Mouse (Mus musculus): ENCODE measurements at regions not wholly inside any gene's neighbourhood (a gene's known extent, or its start where the extent isn't known, plus 50 kb on each side); places are given as distances from the start of the nearest gene placed in this dataset.

DNA sequence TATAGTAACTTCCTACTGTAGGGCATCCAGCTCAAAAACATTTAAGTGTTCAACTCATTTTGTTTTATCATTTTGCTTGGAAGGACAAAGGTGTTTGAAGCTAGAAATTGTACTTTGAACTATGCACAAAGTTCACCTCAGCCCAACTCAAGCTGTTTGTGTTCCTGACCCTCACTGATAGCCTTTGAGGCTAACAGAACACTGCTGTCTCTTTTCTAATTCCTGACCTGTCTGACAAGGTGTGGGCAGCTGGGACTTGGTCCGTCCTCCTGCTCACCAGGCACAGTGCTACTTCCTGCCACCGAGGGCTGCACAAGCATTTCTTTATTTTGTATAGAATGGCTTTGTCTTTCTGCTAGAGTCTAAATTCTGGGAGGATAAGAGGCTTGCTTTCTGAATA, 58.0 kb upstream of the Arhgap5 start:
- ATAC-seq (replicated peaks; ENCODE audit: insufficient number of reproducible peaks, low FRiP score, low TSS enrichment, poor library complexity, severe bottlenecking) = no peak

DNA sequence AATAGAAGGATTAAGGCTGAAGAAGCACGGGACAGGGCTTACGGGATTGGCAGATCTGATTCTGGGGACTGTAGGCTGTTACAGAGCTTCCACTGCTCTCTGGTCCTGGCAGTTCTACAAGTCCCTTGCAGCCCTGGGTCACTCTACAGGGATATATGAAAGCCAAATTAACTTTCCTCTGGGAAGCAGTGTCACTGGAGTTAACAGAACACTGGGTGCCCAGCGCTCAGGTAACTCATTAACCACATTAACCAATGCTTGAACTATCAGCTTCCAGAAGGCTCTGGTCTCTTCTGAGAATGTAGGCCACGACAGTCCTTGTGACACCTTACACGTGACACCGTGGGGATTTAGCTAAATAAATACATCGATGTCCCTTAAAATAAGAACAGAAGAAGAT, 57.3 kb upstream of the Arhgap5 start:
- no peak for ATAC-seq (replicated peaks; ENCODE audit: insufficient number of reproducible peaks, low FRiP score, low TSS enrichment, poor library complexity, severe bottlenecking)

DNA sequence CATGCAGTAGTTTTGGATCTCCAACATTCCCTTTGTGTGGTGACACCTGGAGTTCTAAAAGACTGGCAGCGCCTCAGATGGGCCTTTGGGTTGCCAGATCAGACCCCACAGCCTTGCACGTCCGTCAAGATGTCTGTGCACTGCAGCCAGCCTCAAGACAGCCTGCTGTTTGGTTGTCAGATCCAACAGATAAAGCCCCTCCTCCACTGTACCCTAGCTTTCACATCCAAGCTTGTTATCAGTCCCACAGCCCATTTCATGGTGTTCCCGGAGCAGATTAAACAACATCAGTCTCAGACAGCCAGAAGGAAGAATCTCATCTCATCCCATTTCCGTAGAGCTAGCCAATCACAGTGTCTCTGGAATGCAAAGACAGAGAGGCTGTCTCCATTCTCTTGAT, 56.3 kb upstream of the Arhgap5 start:
- ATAC-seq (replicated peaks; ENCODE audit: insufficient number of reproducible peaks, low FRiP score, low TSS enrichment, poor library complexity, severe bottlenecking) = no peak

DNA sequence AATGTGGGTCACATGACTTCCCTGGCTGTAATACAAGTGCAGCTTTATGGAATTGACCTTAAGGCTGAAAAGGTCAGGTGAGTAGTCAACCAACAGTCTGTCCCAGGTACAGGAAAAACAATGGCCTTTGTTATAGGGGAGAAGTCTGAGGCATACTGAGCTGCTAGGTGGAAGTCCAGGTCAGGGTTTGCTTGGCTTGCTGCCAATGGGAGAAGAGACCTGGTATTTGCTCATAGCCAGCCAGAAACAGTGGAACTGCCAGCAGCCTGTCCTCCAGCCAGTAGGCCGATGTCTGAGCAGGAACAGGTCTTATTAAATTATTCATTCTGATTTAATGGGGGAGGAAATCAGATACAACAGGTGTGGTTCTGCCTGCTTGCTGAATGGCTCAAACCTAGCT, 55.6 kb upstream of the Arhgap5 start:
- ATAC-seq (replicated peaks; ENCODE audit: insufficient number of reproducible peaks, low FRiP score, low TSS enrichment, poor library complexity, severe bottlenecking) = no peak

DNA sequence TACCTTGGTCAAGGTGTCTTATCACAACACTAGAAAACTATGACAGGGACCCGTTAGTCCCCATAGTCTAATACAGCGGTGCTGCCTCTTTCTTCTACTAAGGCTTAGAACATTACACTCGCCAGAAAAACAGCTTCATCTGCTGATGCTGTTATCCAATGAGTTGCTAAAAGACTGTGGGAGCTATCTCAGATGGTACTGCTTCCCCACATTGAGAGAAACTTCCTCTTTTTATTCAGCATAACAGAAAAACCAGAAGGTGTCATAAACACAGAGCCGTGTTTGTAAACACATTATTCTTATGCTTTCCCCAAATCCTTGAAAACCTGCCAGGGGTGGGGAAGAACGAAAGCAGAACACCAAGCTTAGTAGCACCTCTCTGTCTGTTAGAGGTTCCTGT, 49.9 kb upstream of the Arhgap5 start:
- no peak for ATAC-seq (replicated peaks; ENCODE audit: insufficient number of reproducible peaks, low FRiP score, low TSS enrichment, poor library complexity, severe bottlenecking)
